Mouse (Mus musculus): ENCODE results near the gene Rps6kl1. TPM values are rescaled to one million over a fixed set of nuclear protein-coding genes. Genes with fewer than 3 reads are reported as not detected.

The Rps6kl1 gene
- total and polyA plus RNA-seq, 2 experiments, result 0.28 to 0.48 TPM

GRCm38 (mm10) chr12:85121806-85122459, 29.1 kb downstream of the Rps6kl1 start:
- DNase-seq (ENCODE audit: extremely low read depth, low read depth, low spot score), result no peak
- 94% methylated on average over 9 of the region's 9 CpGs for WGBS
- TF ChIP-seq POLR2A (IDR thresholded peaks at IDR 0.05; ENCODE audit: extremely low read depth, insufficient read depth, low read length) (no peak), CTCF (IDR thresholded peaks at IDR 0.05; ENCODE audit: low read depth, low read length) (no peak)

GRCm38 (mm10) chr12:85115678-85116077, 35.4 kb downstream of the Rps6kl1 start:
- Histone ChIP-seq H3K9ac (ENCODE audit: low read depth, low read length) (no peak overlapping the region), H3K27me3 (ENCODE audit: control insufficient read depth, insufficient read depth, low read length) (no peaks in the 10 kb centered on the region), H3K27ac (replicated peaks; ENCODE audit: insufficient read depth, low read depth, low read length) (no peak overlapping the region), H3K79me2 (ENCODE audit: control insufficient read depth, insufficient read depth, low read length) (peaks cover 25% of the 10 kb centered on the region; the same call in 1 of the 2 replicates), H3K4me3 (ENCODE audit: insufficient read depth, low read depth, low read length) (no peak overlapping the region), H3K36me3 (ENCODE audit: control insufficient read depth, insufficient read depth, low read length) (peaks cover 38% of the 10 kb centered on the region), H3K4me1 (ENCODE audit: control insufficient read depth, insufficient read depth, low read length) (peaks cover 18% of the 10 kb centered on the region)
- DNase-seq (ENCODE audit: extremely low read depth, low read depth, low spot score), result peak; percentile 79
- WGBS, result 52% methylated on average over 7 of the region's 7 CpGs
- TF ChIP-seq CTCF (IDR thresholded peaks at IDR 0.05; ENCODE audit: low read depth, low read length) (no peak), POLR2A (IDR thresholded peaks at IDR 0.05; ENCODE audit: extremely low read depth, insufficient read depth, low read length) (no peak)

More at GRCm38 (mm10) chr12:85121806-85122459, 29.1 kb downstream of the Rps6kl1 start:
- peaks cover 72% of the 10 kb centered on the region for H3K36me3 ChIP-seq (ENCODE audit: control insufficient read depth, insufficient read depth, low read length)
- H3K4me3 ChIP-seq (ENCODE audit: insufficient read depth, low read depth, low read length), result no peak overlapping the region
- H3K79me2 ChIP-seq (ENCODE audit: control insufficient read depth, insufficient read depth, low read length), result 0 out of 2 replicates have a peak, but pooled peaks cover 5% of the 10 kb centered on the region
- H3K9ac ChIP-seq (ENCODE audit: low read depth, low read length), result no peak overlapping the region
- H3K27ac ChIP-seq (replicated peaks; ENCODE audit: insufficient read depth, low read depth, low read length), result no peak overlapping the region
- no peaks in the 10 kb centered on the region for H3K4me1 ChIP-seq (ENCODE audit: control insufficient read depth, insufficient read depth, low read length)
- no peaks in the 10 kb centered on the region for H3K27me3 ChIP-seq (ENCODE audit: control insufficient read depth, insufficient read depth, low read length)

GRCm38 (mm10) chr12:85113917-85114316, 37.1 kb downstream of the Rps6kl1 start:
- H3K4me3 ChIP-seq (ENCODE audit: insufficient read depth, low read depth, low read length), result no peak overlapping the region
- no peak overlapping the region for H3K9ac ChIP-seq (ENCODE audit: low read depth, low read length)
- H3K79me2 ChIP-seq (ENCODE audit: control insufficient read depth, insufficient read depth, low read length), result peaks cover 25% of the 10 kb centered on the region; the same call in 1 of the 2 replicates
- no peak for TF ChIP-seq CTCF (IDR thresholded peaks at IDR 0.05; ENCODE audit: low read depth, low read length)
- no peak for TF ChIP-seq POLR2A (IDR thresholded peaks at IDR 0.05; ENCODE audit: extremely low read depth, insufficient read depth, low read length)
- H3K4me1 ChIP-seq (ENCODE audit: control insufficient read depth, insufficient read depth, low read length), result peaks cover 21% of the 10 kb centered on the region
- no peaks in the 10 kb centered on the region for H3K27me3 ChIP-seq (ENCODE audit: control insufficient read depth, insufficient read depth, low read length)
- H3K27ac ChIP-seq (replicated peaks; ENCODE audit: insufficient read depth, low read depth, low read length), result no peak overlapping the region
- DNase-seq (ENCODE audit: extremely low read depth, low read depth, low spot score), result no peak
- 83% methylated on average over 3 of the region's 3 CpGs for WGBS
- peaks cover 27% of the 10 kb centered on the region for H3K36me3 ChIP-seq (ENCODE audit: control insufficient read depth, insufficient read depth, low read length)

- Histone ChIP-seq H3K36me3 (ENCODE audit: control insufficient read depth, insufficient read depth, low read length) (peaks cover 21% of the 10 kb centered on the region), H3K9ac (ENCODE audit: low read depth, low read length) (no peak overlapping the region), H3K27ac (replicated peaks; ENCODE audit: insufficient read depth, low read depth, low read length) (peak overlapping the region; percentile 69), H3K79me2 (ENCODE audit: control insufficient read depth, insufficient read depth, low read length) (peaks cover 23% of the 10 kb centered on the region; the same call in 1 of the 2 replicates), H3K27me3 (ENCODE audit: control insufficient read depth, insufficient read depth, low read length) (no peaks in the 10 kb centered on the region), H3K4me1 (ENCODE audit: control insufficient read depth, insufficient read depth, low read length) (peaks cover 21% of the 10 kb centered on the region), H3K4me3 (ENCODE audit: insufficient read depth, low read depth, low read length) (no peak overlapping the region)
- peak; percentile 66 for DNase-seq (ENCODE audit: extremely low read depth, low read depth, low spot score)
- TF ChIP-seq POLR2A (IDR thresholded peaks at IDR 0.05; ENCODE audit: extremely low read depth, insufficient read depth, low read length) (no peak), CTCF (IDR thresholded peaks at IDR 0.05; ENCODE audit: low read depth, low read length) (no peak)
- WGBS, result 21% methylated on average over 3 of the region's 3 CpGs
Measured at GRCm38 (mm10) chr12:85113337-85113736, 37.7 kb downstream of the Rps6kl1 start.

- peak overlapping the region; percentile 69 for H3K27ac ChIP-seq (replicated peaks; ENCODE audit: insufficient read depth, low read depth, low read length)
Measured at GRCm38 (mm10) chr12:85112550-85113251, 38.4 kb downstream of the Rps6kl1 start.

More at GRCm38 (mm10) chr12:85112550-85113251, 38.4 kb downstream of the Rps6kl1 start:
- H3K9ac ChIP-seq (ENCODE audit: low read depth, low read length), result peak overlapping the region; percentile 29; the same call in 1 of the 2 replicates
- H3K4me1 ChIP-seq (ENCODE audit: control insufficient read depth, insufficient read depth, low read length), result peaks cover 21% of the 10 kb centered on the region
- H3K79me2 ChIP-seq (ENCODE audit: control insufficient read depth, insufficient read depth, low read length), result peaks cover 23% of the 10 kb centered on the region; the same call in 1 of the 2 replicates
- peak; percentile 83 for DNase-seq (ENCODE audit: extremely low read depth, low read depth, low spot score)
- peaks cover 15% of the 10 kb centered on the region for H3K36me3 ChIP-seq (ENCODE audit: control insufficient read depth, insufficient read depth, low read length)
- TF ChIP-seq POLR2A (IDR thresholded peaks at IDR 0.05; ENCODE audit: extremely low read depth, insufficient read depth, low read length), result no peak
- no peak for TF ChIP-seq CTCF (IDR thresholded peaks at IDR 0.05; ENCODE audit: low read depth, low read length)
- 0 out of 2 replicates have a peak overlapping the region, but pooled peaks have one; percentile 6 for H3K4me3 ChIP-seq (ENCODE audit: insufficient read depth, low read depth, low read length)
- H3K27me3 ChIP-seq (ENCODE audit: control insufficient read depth, insufficient read depth, low read length), result no peaks in the 10 kb centered on the region
- 29% methylated on average over 7 of the region's 7 CpGs for WGBS

Measured in liver, adult 2 months (tissue).